Mouse (Mus musculus) heart, embryonic 11.5 days (tissue): Measurements from ENCODE around the gene Pclaf. TPM values are rescaled to one million over a fixed set of nuclear protein-coding genes. Genes with fewer than 3 reads are reported as not detected.

ENCODE experiments used
- ATAC-seq: fragments of 200-750 bp; cut with Nextera tagmentation; replicated peaks from 2 replicates; pipeline ENCODE4 v1.8.0; 2017; ENCODE audit warnings: moderate library complexity; ENCODE audit not compliant: insufficient number of reproducible peaks, low FRiP score, low TSS enrichment
- H3K27ac ChIP-seq: fragments of 300-500 bp; sonication (generic); 2 replicates; pipeline ENCODE4 v1.5.1; 2014; ENCODE audit warnings: mild to moderate bottlenecking, low read depth, low read length
- H3K27me3 ChIP-seq: fragments of 300-500 bp; sonication (generic); 2 replicates; pipeline ENCODE4 v1.6.1; 2014; ENCODE audit warnings: mild to moderate bottlenecking, low read length, mixed read lengths; ENCODE audit not compliant: control insufficient read depth, insufficient read depth
- H3K36me3 ChIP-seq: fragments of 300-500 bp; sonication (generic); 2 replicates; pipeline ENCODE4 v1.6.1; 2014; ENCODE audit warnings: mild to moderate bottlenecking, low read length, moderate library complexity, mixed read lengths; ENCODE audit not compliant: control insufficient read depth, insufficient read depth
- H3K4me1 ChIP-seq: fragments of 300-500 bp; sonication (generic); 2 replicates; pipeline ENCODE4 v1.6.1; 2014; ENCODE audit warnings: low read length; ENCODE audit not compliant: control insufficient read depth, insufficient read depth
- H3K4me2 ChIP-seq: fragments of 300-500 bp; sonication (generic); 2 replicates; pipeline ENCODE4 v1.6.1; 2014; ENCODE audit warnings: mild to moderate bottlenecking, moderate library complexity
- H3K4me3 ChIP-seq: fragments of 300-500 bp; sonication (generic); 2 replicates; pipeline ENCODE4 v1.5.1; 2014; ENCODE audit warnings: low read depth, low read length
- H3K9ac ChIP-seq: fragments of 300-500 bp; sonication (generic); 2 replicates; pipeline ENCODE4 v1.6.1; 2014; ENCODE audit warnings: mild to moderate bottlenecking, low read depth, low read length, moderate library complexity
- H3K9me3 ChIP-seq: fragments of 300-500 bp; sonication (generic); replicated peaks from 2 replicates; pipeline ENCODE4 v1.6.1; 2016; ENCODE audit warnings: low read length; ENCODE audit not compliant: control insufficient read depth
- WGBS: fragments of 180-500 bp; shearing (Covaris S2); extraction: QIAGEN DNeasy Blood & Tissue Kit; methylation state at CpG from one replicate; pipeline ENCODE4 v1.1.7; 2014; ENCODE audit not compliant: insufficient replicate concordance; 5-methylcytosine and 5-hydroxymethylcytosine counted together
- polyA plus RNA-seq: library from polyadenylated mRNA; unstranded; fragments of >200 nt; fragmentation: Nextera tagmentation; extraction: Ambion mirVana; gene quantifications from 2 replicates; pipeline ENCODE4 v1.2.1, GENCODE M21; 2014

Pclaf gene
- polyA plus RNA-seq, 1 experiment from 2014 or later, result 130 TPM

DNA sequence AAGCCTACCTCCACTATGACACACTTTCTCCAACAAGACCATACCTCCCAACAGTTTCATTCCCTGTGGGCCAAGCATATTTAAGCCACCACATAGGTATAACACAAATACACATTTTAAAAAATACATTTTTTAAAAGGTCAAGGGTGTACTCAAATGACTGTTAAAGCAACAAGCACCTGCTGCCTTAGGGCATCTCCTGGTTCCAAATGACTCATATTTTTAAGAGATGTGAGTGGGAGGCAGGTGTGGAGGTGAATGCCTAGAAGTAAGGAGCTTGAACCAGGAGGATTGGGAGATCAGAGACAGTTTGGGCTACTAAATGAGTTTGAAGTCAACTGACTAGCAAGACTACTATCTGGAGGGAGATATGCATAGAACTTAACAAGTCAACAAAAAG lies 39.8 kb downstream of the Pclaf start:
- H3K36me3 ChIP-seq, result no peaks in the 10 kb centered on the region
- H3K4me2 ChIP-seq, result no peak overlapping the region
- no peak for ATAC-seq
- H3K27ac ChIP-seq, result no peak overlapping the region
- no peaks in the 10 kb centered on the region for H3K9me3 ChIP-seq
- no peak overlapping the region for H3K4me3 ChIP-seq
- no peak overlapping the region for H3K9ac ChIP-seq
- no peaks in the 10 kb centered on the region for H3K27me3 ChIP-seq
- H3K4me1 ChIP-seq, result no peaks in the 10 kb centered on the region

DNA sequence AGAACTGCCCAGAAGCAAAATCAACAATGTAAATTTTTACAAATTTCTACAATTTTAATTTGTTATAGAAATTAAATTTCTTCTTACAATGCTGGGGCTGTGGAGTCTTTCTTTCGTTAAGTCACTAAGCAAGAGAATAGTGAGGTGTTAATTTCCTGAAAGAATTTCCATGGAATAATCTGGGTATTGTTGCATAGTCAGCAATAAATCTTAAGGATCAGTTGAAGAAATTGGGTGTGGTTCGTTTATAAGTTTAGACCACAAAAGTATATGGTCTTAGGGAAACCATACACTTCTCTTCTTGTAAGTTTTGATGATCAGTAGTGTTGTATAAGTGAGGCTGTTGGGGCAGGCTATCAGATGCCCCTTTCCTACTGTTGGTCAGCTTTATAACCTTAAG lies 47.5 kb downstream of the Pclaf start:
- Histone ChIP-seq H3K4me3 (no peak overlapping the region), H3K4me1 (no peaks in the 10 kb centered on the region), H3K9ac (no peak overlapping the region), H3K27me3 (no peaks in the 10 kb centered on the region), H3K9me3 (no peaks in the 10 kb centered on the region), H3K4me2 (no peak overlapping the region), H3K27ac (no peak overlapping the region), H3K36me3 (no peaks in the 10 kb centered on the region)
- ATAC-seq, result no peak
- WGBS, result 88% methylated on average over 2 of the region's 2 CpGs

- H3K9me3 ChIP-seq, result no peaks in the 10 kb centered on the region
- H3K4me2 ChIP-seq, result no peak overlapping the region
- no peak overlapping the region for H3K4me3 ChIP-seq
- 73% methylated on average over 3 of the region's 3 CpGs for WGBS
- H3K9ac ChIP-seq, result no peak overlapping the region
- ATAC-seq, result no peak
- H3K4me1 ChIP-seq, result no peaks in the 10 kb centered on the region
- H3K36me3 ChIP-seq, result 0 out of 2 replicates have a peak, but pooled peaks cover 2% of the 10 kb centered on the region
- H3K27me3 ChIP-seq, result no peaks in the 10 kb centered on the region
- H3K27ac ChIP-seq, result no peak overlapping the region
Measured at GRCm38 (mm10) chr9:65951082-65951587, 61.1 kb downstream of the Pclaf start.

Other genes with a start within 250 kb of the Pclaf start
- 191 and 256 TPM in 2 replicates for gene Oaz2, start 222.2 kb upstream of the Pclaf start, polyA plus RNA-seq
- 5.1 and 8.1 TPM in 2 replicates for gene Zfp609, start 62.7 kb upstream of the Pclaf start, polyA plus RNA-seq
- gene Trip4, start 18.6 kb downstream of the Pclaf start, polyA plus RNA-seq, result 29.6 and 30.5 TPM in 2 replicates
- gene Csnk1g1, start 18.7 kb downstream of the Pclaf start, polyA plus RNA-seq, result 15.5 and 17.3 TPM in 2 replicates
- 463 and 480 TPM in 2 replicates for gene Ppib, start 170.0 kb downstream of the Pclaf start, polyA plus RNA-seq
- gene Snx22, start 179.5 kb downstream of the Pclaf start, polyA plus RNA-seq, result 2.1 and 2.9 TPM in 2 replicates
- 71.7 and 73.5 TPM in 2 replicates for gene Snx1, start 236.3 kb downstream of the Pclaf start, polyA plus RNA-seq
- 178 and 181 TPM in 2 replicates for gene Ciao2a, start 236.4 kb downstream of the Pclaf start, polyA plus RNA-seq